Comparison of ENCODE assay signal across 8 mouse cellular contexts in the genomic region with DNA sequence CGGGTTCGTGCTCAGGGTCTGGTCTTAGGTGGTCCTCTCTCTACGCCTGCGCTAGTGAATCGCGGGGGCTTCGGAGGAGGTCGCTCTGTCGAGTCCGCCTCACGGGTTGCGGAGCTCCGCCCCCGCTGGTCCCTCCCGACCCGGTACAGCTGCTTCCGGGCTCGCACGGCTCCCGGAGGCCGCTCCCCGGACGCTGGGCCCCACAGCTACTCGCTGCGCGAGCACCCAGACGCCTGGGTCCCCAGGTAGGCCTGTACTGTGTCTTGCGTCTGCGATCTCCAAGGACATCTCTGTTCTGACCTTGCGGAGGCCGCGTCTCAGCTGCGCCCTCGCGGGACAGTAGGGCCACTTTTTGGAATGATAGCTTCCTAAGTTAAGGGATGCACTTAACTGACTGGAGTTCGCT. TPM values are rescaled to one million over a fixed set of nuclear protein-coding genes. Genes with fewer than 3 reads are reported as not detected.
DNase-seq lines count a peak whose midpoint lies in the region; ATAC-seq and TF ChIP-seq lines count a peak whose summit lies in the region.

TSS of gene D17H6S53E (plus strand) at position 168 of the 406 bp plus-strand sequence.

- 0 out of 2 replicates have a peak within 1 kb of the TSS, but pooled peaks have one; percentile 4 for H3K27ac ChIP-seq in embryonic facial prominence, embryonic 11.5 days (replicated peaks; ENCODE audit: low read depth, low read length)
- H3K27ac ChIP-seq in heart, adult 2 months = peak within 1 kb of the TSS; percentile 90
- peak within 1 kb of the TSS; percentile 87 for H3K27ac ChIP-seq in kidney, adult 2 months (ENCODE audit: insufficient read depth, low read depth, low read length)
- peak within 1 kb of the TSS; percentile 90 for H3K27ac ChIP-seq in limb, embryonic 15.5 days
- H3K27ac ChIP-seq in midbrain, embryonic 16.5 days (ENCODE audit: low read length) = peak within 1 kb of the TSS; percentile 77

- H3K36me3 ChIP-seq in embryonic facial prominence, embryonic 11.5 days (replicated peaks; ENCODE audit: control insufficient read depth, insufficient read depth, low read depth, low read length) = peaks cover 4% of the 10 kb centered on the region; the same call in 1 of the 2 replicates
- no peaks in the 10 kb centered on the region for H3K36me3 ChIP-seq in heart, adult 2 months (ENCODE audit: control insufficient read depth, insufficient read depth, low read length)
- no peaks in the 10 kb centered on the region; the same call in 1 of the 2 replicates for H3K36me3 ChIP-seq in kidney, adult 2 months (ENCODE audit: control insufficient read depth, insufficient read depth, low read length)
- H3K36me3 ChIP-seq in limb, embryonic 15.5 days = peaks cover 32% of the 10 kb centered on the region
- no peaks in the 10 kb centered on the region for H3K36me3 ChIP-seq in midbrain, embryonic 16.5 days (ENCODE audit: control insufficient read depth, insufficient read depth, low read length)

- peak within 1 kb of the TSS; percentile 64 for H3K4me2 ChIP-seq in embryonic facial prominence, embryonic 11.5 days (ENCODE audit: low read depth, low read length)
- peak within 1 kb of the TSS; percentile 65 for H3K4me2 ChIP-seq in limb, embryonic 15.5 days
- peak within 1 kb of the TSS; percentile 76 for H3K4me2 ChIP-seq in midbrain, embryonic 16.5 days (ENCODE audit: low read length)

- peak within 1 kb of the TSS; percentile 77 for H3K9ac ChIP-seq in embryonic facial prominence, embryonic 11.5 days (replicated peaks; ENCODE audit: low read length)
- H3K9ac ChIP-seq in heart, adult 2 months (ENCODE audit: low read depth, low read length) = peak within 1 kb of the TSS; percentile 88
- peak within 1 kb of the TSS; percentile 76 for H3K9ac ChIP-seq in limb, embryonic 15.5 days
- peak within 1 kb of the TSS; percentile 88 for H3K9ac ChIP-seq in midbrain, embryonic 16.5 days (ENCODE audit: low read depth, low read length)

- intact Hi-C loops in heart, adult 2 months (cut with DNase I) = loop anchor here (5.0 kb wide), 1 partner anchor 36 kb away; the partner anchor contains the start of gene Prrc2a

- TF ChIP-seq EP300 in heart, adult 2 months (IDR thresholded peaks at IDR 0.05; ENCODE audit: insufficient read depth, low read depth, low read length) = 0 out of 2 replicates have a peak, but pooled peaks have one; percentile 6

- H3K4me3 ChIP-seq in embryonic facial prominence, embryonic 11.5 days (ENCODE audit: low read depth, low read length) = peak within 1 kb of the TSS; percentile 50
- H3K4me3 ChIP-seq in heart, adult 2 months = peak within 1 kb of the TSS; percentile 78
- peak within 1 kb of the TSS; percentile 96 for H3K4me3 ChIP-seq in kidney, adult 2 months (ENCODE audit: insufficient read depth, low read depth, low read length)
- H3K4me3 ChIP-seq in limb, embryonic 15.5 days = peak within 1 kb of the TSS; percentile 67
- H3K4me3 ChIP-seq in midbrain, embryonic 16.5 days (ENCODE audit: low read depth, low read length) = peak within 1 kb of the TSS; percentile 74

- under 1% methylated on average over 31 of the region's 36 CpGs for WGBS in embryonic facial prominence, embryonic 11.5 days
- WGBS in heart, adult 2 months = under 1% methylated on average over 36 of the region's 36 CpGs
- WGBS in kidney, adult 2 months = under 1% methylated on average over 36 of the region's 36 CpGs
- under 1% methylated on average over 36 of the region's 36 CpGs for WGBS in limb, embryonic 15.5 days
- WGBS in midbrain, embryonic 16.5 days = under 1% methylated on average over 36 of the region's 36 CpGs

- peak; percentile 65 to 76 for DNase-seq in urinary bladder, adult 18-20 months (ENCODE audit: low spot score in 2 of 2)
- DNase-seq in urinary bladder, postnatal 10 days (ENCODE audit: low spot score) = no peak
- DNase-seq in embryonic facial prominence, embryonic 11.5 days (ENCODE audit: low spot score) = peak; percentile 80
- DNase-seq in heart, adult 2 months = peak; percentile 86 to 88
- DNase-seq in kidney, adult 2 months = peak; percentile 82
- DNase-seq in spleen, postnatal 10 days (ENCODE audit: low spot score in 2 of 2) = peak; percentile 75 to 83

- peaks cover 5% of the 10 kb centered on the region; the same call in 1 of the 2 replicates for H3K4me1 ChIP-seq in embryonic facial prominence, embryonic 11.5 days (ENCODE audit: control insufficient read depth, insufficient read depth, low read length)
- peaks cover 7% of the 10 kb centered on the region for H3K4me1 ChIP-seq in heart, adult 2 months (ENCODE audit: control insufficient read depth, insufficient read depth, low read length)
- H3K4me1 ChIP-seq in kidney, adult 2 months (ENCODE audit: control insufficient read depth, insufficient read depth, low read length) = peaks cover 23% of the 10 kb centered on the region; the same call in 1 of the 2 replicates
- peaks cover 41% of the 10 kb centered on the region for H3K4me1 ChIP-seq in limb, embryonic 15.5 days
- peaks cover 23% of the 10 kb centered on the region for H3K4me1 ChIP-seq in midbrain, embryonic 16.5 days (ENCODE audit: control insufficient read depth, insufficient read depth, low read length)

- no peaks in the 10 kb centered on the region for H3K27me3 ChIP-seq in embryonic facial prominence, embryonic 11.5 days (ENCODE audit: control insufficient read depth, insufficient read depth, low read length)
- H3K27me3 ChIP-seq in heart, adult 2 months (ENCODE audit: control insufficient read depth, insufficient read depth, low read length) = no peaks in the 10 kb centered on the region
- H3K27me3 ChIP-seq in kidney, adult 2 months (replicated peaks; ENCODE audit: control insufficient read depth, insufficient read depth, low read length) = no peaks in the 10 kb centered on the region
- H3K27me3 ChIP-seq in limb, embryonic 15.5 days = no peaks in the 10 kb centered on the region
- no peaks in the 10 kb centered on the region for H3K27me3 ChIP-seq in midbrain, embryonic 16.5 days (ENCODE audit: control insufficient read depth, insufficient read depth, low read depth, low read length)

- TF ChIP-seq POLR2A in heart, adult 2 months (IDR thresholded peaks at IDR 0.05; ENCODE audit: insufficient read depth, low read depth, low read length) = peak; percentile 84
- peak; percentile 48 for TF ChIP-seq POLR2A in kidney, adult 2 months (IDR thresholded peaks at IDR 0.05; ENCODE audit: low read depth, low read length)

- H3K79me2 ChIP-seq in heart, adult 2 months (replicated peaks; ENCODE audit: control insufficient read depth, insufficient read depth, low read length) = no peaks in the 10 kb centered on the region

- peak; percentile 45 for ATAC-seq in embryonic facial prominence, embryonic 11.5 days (replicated peaks; ENCODE audit: insufficient number of reproducible peaks, low FRiP score, low TSS enrichment, low read depth)
- ATAC-seq in limb, embryonic 15.5 days (ENCODE audit: insufficient number of reproducible peaks, low FRiP score, low TSS enrichment, low read depth) = peak; percentile 71
- ATAC-seq in midbrain, embryonic 16.5 days = peak; percentile 27

- H3K9me3 ChIP-seq in embryonic facial prominence, embryonic 11.5 days (replicated peaks; ENCODE audit: control insufficient read depth, low read length) = no peaks in the 10 kb centered on the region
- no peaks in the 10 kb centered on the region for H3K9me3 ChIP-seq in limb, embryonic 15.5 days
- no peaks in the 10 kb centered on the region for H3K9me3 ChIP-seq in midbrain, embryonic 16.5 days (replicated peaks; ENCODE audit: control insufficient read depth, low read length, poor library complexity, severe bottlenecking)

- no peak for TF ChIP-seq CTCF in heart, adult 2 months (IDR thresholded peaks at IDR 0.05)
- no peak for TF ChIP-seq CTCF in kidney, adult 2 months (conservative IDR thresholded peaks at IDR 0.05; ENCODE audit: insufficient read depth, insufficient read length, low read depth, low read length)

RNA-seq across cellular contexts. Expression of gene D17H6S53E, which starts in this region (rescaled TPM):
- 6.9 and 7.4 TPM in 2 replicates for polyA plus RNA-seq in embryonic facial prominence, embryonic 11.5 days (2014; fragmentation: Nextera tagmentation; extraction: Ambion mirVana)
- total RNA-seq in heart, adult 2 months (2021) = 10 to 100 TPM; 30.2 to 31.3 TPM
- polyA plus RNA-seq in heart, adult 2 months (2012; rRNA removed) = 7.7 and 11.8 TPM in 2 replicates
- 10.7 and 12.9 TPM in 2 replicates for polyA plus RNA-seq in kidney, adult 2 months (2012; rRNA removed)
- 10.5 and 11.2 TPM in 2 replicates for polyA plus RNA-seq in limb, embryonic 15.5 days (2015; fragmentation: Nextera tagmentation; extraction: Ambion mirVana)
- 7.8 and 8.7 TPM in 2 replicates for polyA plus RNA-seq in midbrain, embryonic 16.5 days (2015; fragmentation: Nextera tagmentation; extraction: Ambion mirVana)

Comparison
In these comparisons a context has a peak if more than half of its experiments do, and no peak if none do; other contexts are left out.
1. H3K27ac ChIP-seq: peak in every context shown above with its lines; median percentile 90 in heart, adult 2 months; 90 in limb, embryonic 15.5 days; 87 in kidney, adult 2 months; 77 in midbrain, embryonic 16.5 days; 4 in embryonic facial prominence, embryonic 11.5 days.